Mouse (Mus musculus): Measurements from ENCODE around the gene Ttyh3.

- TF ChIP-seq CTCF (IDR thresholded peaks at IDR 0.05; ENCODE audit: extremely low read depth, insufficient read length, insufficient replicate concordance, low read depth, low read length) = no peak
- TF ChIP-seq POLR2A (IDR thresholded peaks at IDR 0.05; ENCODE audit: low read depth, low read length) = no peak
These were observed 4.1 kb downstream of the Ttyh3 start for GRCm38 (mm10) chr5:140644702-140645201.

Measured in small intestine, adult 2 months (tissue).